Mouse (Mus musculus): ENCODE measurements around the gene Gm45194.

Gm45194 gene

GRCm38 (mm10) chrX:111891089-111891488 lies at the start of gene Gm45194:
Gene Gm45194 (plus strand): TSS chrX:111891389.
- DNase-seq: no peak

DNA sequence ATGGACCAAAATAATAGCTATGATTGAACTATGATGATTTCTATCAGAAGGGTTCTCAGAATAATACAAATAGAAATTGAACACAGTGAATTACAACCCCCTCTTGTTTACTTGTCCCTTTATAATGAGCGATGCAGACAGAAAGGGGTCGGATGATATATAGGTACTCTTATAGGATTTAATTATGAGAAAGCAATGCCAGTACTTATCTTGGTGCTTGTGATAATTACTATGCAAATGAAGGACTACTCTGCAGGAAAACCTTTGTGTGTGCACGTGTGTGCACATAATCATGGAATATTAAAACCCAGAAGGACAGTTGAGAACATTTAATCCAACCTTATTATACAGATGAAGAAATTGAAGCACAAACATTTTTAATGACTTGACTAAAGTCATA lies 35.3 kb upstream of the Gm45194 start:
- DNase-seq: no peak

DNA sequence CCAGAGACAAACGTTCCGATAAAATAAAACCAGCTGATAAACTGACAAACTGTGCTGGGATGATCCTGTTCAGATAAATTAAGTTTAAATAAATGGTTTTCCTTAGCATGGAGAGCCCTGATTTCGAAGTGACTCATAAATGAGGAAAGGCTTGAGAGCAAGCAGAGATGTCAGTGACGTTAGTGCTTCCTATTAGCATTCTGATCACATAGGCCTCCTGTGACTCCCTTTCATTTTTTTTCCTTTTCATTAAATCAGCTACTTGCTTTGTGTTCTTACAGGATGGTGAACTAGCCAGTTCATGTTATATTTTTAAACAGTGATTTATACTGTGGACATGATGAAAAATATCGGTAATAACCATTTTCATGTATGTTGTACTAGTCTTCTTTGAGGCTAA lies 9.9 kb upstream of the Gm45194 start:
- no peak for DNase-seq

- peak; percentile 2 for DNase-seq
Measured at GRCm38 (mm10) chrX:111894321-111895050, 3.3 kb downstream of the Gm45194 start.

- no peak for DNase-seq
Measured at GRCm38 (mm10) chrX:111895084-111895779, 4.0 kb downstream of the Gm45194 start.

- no peak for DNase-seq
Measured at GRCm38 (mm10) chrX:111917422-111917821, 26.2 kb downstream of the Gm45194 start.

DNA sequence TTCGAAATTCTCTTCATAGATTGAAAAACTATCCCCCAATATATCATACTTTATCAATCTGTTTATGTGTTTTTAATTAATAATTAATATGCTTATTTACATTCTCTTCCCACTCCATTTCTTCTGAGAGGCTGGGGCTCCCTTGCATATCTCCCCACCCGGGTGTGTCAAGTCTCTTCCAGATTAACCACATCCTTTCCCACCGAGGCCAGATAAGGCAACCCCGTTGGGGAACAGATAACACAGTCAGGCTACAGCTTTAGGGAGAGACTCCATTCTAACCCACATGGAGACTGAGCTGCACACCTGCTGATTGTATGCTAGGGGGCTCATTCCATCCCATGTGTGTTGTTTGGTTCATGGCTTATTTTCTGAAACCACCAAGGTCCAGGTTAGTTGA lies 69.7 kb downstream of the Gm45194 start:
- DNase-seq: no peak

- no peak for DNase-seq
Measured at GRCm38 (mm10) chrX:111999661-112000060, 108.5 kb downstream of the Gm45194 start.

- DNase-seq: no peak
Measured at GRCm38 (mm10) chrX:112010707-112011106, 119.5 kb downstream of the Gm45194 start, which contains the start of gene Tex16. Gene Tex16 (plus strand): TSS chrX:112011007.

DNA sequence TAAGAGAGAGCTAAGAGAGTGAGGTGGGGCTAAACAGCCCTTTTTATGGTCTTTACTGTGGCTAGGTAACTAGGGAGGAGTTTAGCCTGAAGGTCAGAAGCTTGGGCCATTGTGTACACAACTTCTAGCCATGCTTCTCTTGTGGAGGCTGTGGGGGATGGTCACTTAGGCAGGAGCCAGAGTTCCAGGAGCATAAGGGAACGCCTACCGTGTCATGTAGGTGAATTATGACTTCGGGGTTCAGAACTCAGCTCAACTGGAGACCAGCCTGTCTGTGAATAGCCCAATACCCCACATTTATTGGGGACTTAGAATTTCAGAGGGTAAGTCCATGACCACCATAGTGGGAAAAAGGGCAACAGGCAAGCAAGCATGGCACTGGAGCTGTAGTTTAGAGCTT lies 347.6 kb downstream of the Gm45194 start, which contains the start of gene 4933403O08Rik:
Gene 4933403O08Rik (plus strand): TSS at position 301 of the 400 bp plus-strand sequence.
- no peak for DNase-seq

DNA sequence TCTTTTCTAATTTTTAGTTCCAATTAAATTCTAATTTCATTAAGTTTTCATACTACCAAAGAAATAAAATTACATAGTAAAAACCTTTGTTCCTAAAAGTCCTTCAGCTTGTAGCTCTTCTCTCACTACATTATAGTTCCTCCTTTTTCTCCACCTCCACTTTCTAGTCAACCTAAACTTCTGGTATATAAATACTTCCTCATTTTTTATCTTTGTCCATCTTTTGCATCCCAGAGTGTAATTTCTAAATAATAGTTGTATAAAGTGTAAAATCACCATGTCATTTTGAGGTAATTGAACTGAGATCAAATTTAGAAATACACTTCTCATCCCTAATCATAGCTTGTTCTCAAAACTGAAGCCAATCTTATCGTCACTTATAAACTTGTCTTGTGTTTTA lies 351.7 kb downstream of the Gm45194 start:
- DNase-seq: no peak

DNA sequence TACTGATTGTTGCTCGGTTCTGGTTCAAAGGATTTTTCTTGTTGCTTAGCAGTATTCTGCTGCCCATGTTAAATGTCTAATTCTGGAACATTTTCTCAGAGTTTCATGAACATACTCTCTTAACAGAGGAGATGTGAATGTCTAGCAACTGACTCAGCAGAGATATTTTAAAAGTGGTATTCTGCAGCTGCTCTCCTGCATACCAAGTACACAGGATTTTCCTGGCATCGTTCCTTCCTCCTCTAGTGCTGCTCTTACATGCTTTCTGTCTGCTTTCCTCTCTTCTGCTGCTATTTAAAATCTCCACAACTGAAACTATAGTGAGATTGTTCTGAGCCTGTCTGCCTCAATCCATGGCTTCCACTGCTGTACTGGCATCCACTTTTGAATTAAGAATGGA lies 364.3 kb downstream of the Gm45194 start:
- DNase-seq: no peak

- DNase-seq: no peak
Measured at GRCm38 (mm10) chrX:112273550-112273949, 382.4 kb downstream of the Gm45194 start.

All from kidney, postnatal 14 days (tissue).